Mouse (Mus musculus): ENCODE data around the gene Adra1b.

DNA sequence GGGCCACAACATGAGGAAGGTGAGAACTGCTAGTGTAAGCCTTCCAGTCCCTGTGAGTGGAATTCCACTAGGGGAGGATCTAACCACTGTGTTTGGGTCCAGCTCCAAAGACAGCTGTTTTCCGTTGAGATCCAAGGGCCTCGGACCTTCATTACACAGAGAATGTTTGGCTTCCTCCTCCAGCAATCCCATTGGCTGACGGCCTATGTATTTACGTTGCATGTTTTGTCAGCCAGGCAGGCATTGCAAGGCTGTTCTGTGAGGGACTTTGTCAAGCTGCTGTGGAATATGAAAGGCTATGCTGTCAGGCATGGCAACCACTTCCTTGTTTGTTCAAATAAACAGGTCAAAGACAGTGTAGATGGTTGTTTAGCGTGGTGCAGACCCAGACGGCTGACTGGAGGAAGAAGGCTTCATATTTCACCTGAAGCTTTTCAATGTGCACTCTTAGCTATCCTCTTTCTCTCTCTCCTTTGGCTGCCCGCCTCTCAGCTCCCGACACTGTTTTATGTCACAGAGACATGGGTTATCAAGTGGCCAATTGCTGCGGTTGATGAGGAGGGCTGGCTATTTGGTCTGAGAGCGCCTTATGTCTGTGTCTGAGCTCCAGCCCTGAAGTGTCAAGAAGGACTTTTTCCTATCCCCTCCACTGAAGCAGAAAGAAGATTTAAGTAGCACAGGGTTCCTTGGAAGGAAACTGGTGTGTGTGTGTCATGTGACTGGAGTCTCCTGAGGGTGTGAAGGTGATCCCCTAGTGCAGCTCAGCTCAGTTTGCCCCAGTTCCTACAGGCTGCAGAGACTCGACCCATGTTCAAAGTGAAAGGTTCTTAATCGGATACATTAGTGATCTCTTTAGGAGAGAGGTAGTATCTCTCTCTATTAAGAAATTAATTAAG lies 13.8 kb upstream of the Adra1b start:
- no peak for TF ChIP-seq CTCF (IDR thresholded peaks at IDR 0.05; ENCODE audit: extremely low read depth, insufficient read depth, low read length)
- TF ChIP-seq POLR2A (IDR thresholded peaks at IDR 0.05; ENCODE audit: extremely low read depth, insufficient read depth, low read length): no peak

Data from cortical plate, adult 2 months (tissue).